Mouse (Mus musculus): ENCODE results near the gene Fbxl18. TPM values are rescaled to one million over a fixed set of nuclear protein-coding genes. Genes with fewer than 3 reads are reported as not detected.

Gene Fbxl18
- polyA plus RNA-seq, 1 experiment from 2014 or later = 14.5 TPM

DNA sequence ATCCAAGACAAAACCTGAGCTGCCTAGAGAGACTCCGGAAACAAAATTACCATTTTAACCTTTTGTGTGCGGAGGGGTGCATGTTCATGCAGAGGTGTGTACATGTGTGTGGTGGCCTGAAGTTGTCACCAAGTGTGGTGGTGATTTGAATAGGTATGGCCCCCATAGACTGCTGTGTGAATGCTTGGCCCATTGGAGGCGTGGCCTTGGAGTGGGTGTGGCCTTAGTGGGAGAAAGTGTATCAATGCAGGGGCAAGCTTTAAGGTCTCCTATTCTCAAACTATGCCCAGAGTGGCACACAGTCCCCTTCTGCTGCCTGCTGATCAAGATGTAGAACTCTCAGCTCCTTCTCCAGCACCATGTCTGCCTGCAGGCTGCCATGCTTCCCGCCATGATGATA lies 69.1 kb downstream of the Fbxl18 start:
- ATAC-seq = no peak
- WGBS = 81% methylated on average over 4 of the region's 4 CpGs
- H3K36me3 ChIP-seq (ENCODE audit: control insufficient read depth, insufficient read depth, low read length) = no peaks in the 10 kb centered on the region
- no peak overlapping the region for H3K27ac ChIP-seq (ENCODE audit: low read depth, low read length)
- H3K4me2 ChIP-seq (ENCODE audit: low read length) = no peak overlapping the region
- H3K4me3 ChIP-seq (ENCODE audit: low read depth, low read length) = no peak overlapping the region
- no peaks in the 10 kb centered on the region for H3K9me3 ChIP-seq (replicated peaks; ENCODE audit: control insufficient read depth, low read length)
- H3K9ac ChIP-seq (ENCODE audit: low read length) = no peak overlapping the region
- H3K4me1 ChIP-seq (ENCODE audit: control insufficient read depth, insufficient read depth, low read length) = peaks cover 20% of the 10 kb centered on the region
- DNase-seq (ENCODE audit: low spot score) = no peak
- H3K27me3 ChIP-seq (replicated peaks; ENCODE audit: control insufficient read depth, insufficient read depth, low read length) = no peaks in the 10 kb centered on the region

GRCm38 (mm10) chr5:142825665-142826064 lies 69.6 kb downstream of the Fbxl18 start:
- Histone ChIP-seq H3K9me3 (replicated peaks; ENCODE audit: control insufficient read depth, low read length) (no peaks in the 10 kb centered on the region), H3K27me3 (replicated peaks; ENCODE audit: control insufficient read depth, insufficient read depth, low read length) (no peaks in the 10 kb centered on the region), H3K4me3 (ENCODE audit: low read depth, low read length) (no peak overlapping the region), H3K4me1 (ENCODE audit: control insufficient read depth, insufficient read depth, low read length) (peaks cover 20% of the 10 kb centered on the region), H3K9ac (ENCODE audit: low read length) (no peak overlapping the region), H3K36me3 (ENCODE audit: control insufficient read depth, insufficient read depth, low read length) (no peaks in the 10 kb centered on the region), H3K27ac (ENCODE audit: low read depth, low read length) (no peak overlapping the region), H3K4me2 (ENCODE audit: low read length) (no peak overlapping the region)
- no peak for DNase-seq (ENCODE audit: low spot score)
- ATAC-seq = no peak
- WGBS = 77% methylated on average over 5 of the region's 5 CpGs

- Histone ChIP-seq H3K4me2 (ENCODE audit: low read length) (peak overlapping the region; percentile 96), H3K4me1 (ENCODE audit: control insufficient read depth, insufficient read depth, low read length) (peaks cover 20% of the 10 kb centered on the region), H3K36me3 (ENCODE audit: control insufficient read depth, insufficient read depth, low read length) (no peaks in the 10 kb centered on the region), H3K4me3 (ENCODE audit: low read depth, low read length) (no peak overlapping the region; the same call in 1 of the 2 replicates), H3K27ac (ENCODE audit: low read depth, low read length) (peak overlapping the region; percentile 100), H3K27me3 (replicated peaks; ENCODE audit: control insufficient read depth, insufficient read depth, low read length) (no peaks in the 10 kb centered on the region), H3K9ac (ENCODE audit: low read length) (peak overlapping the region; percentile 99; the same call in 1 of the 2 replicates), H3K9me3 (replicated peaks; ENCODE audit: control insufficient read depth, low read length) (no peaks in the 10 kb centered on the region)
- 26% methylated on average over 6 of the region's 6 CpGs for WGBS
- DNase-seq (ENCODE audit: low spot score) = no peak
- no peak for ATAC-seq
These were observed 71.1 kb downstream of the Fbxl18 start for GRCm38 (mm10) chr5:142824091-142824490.

DNA sequence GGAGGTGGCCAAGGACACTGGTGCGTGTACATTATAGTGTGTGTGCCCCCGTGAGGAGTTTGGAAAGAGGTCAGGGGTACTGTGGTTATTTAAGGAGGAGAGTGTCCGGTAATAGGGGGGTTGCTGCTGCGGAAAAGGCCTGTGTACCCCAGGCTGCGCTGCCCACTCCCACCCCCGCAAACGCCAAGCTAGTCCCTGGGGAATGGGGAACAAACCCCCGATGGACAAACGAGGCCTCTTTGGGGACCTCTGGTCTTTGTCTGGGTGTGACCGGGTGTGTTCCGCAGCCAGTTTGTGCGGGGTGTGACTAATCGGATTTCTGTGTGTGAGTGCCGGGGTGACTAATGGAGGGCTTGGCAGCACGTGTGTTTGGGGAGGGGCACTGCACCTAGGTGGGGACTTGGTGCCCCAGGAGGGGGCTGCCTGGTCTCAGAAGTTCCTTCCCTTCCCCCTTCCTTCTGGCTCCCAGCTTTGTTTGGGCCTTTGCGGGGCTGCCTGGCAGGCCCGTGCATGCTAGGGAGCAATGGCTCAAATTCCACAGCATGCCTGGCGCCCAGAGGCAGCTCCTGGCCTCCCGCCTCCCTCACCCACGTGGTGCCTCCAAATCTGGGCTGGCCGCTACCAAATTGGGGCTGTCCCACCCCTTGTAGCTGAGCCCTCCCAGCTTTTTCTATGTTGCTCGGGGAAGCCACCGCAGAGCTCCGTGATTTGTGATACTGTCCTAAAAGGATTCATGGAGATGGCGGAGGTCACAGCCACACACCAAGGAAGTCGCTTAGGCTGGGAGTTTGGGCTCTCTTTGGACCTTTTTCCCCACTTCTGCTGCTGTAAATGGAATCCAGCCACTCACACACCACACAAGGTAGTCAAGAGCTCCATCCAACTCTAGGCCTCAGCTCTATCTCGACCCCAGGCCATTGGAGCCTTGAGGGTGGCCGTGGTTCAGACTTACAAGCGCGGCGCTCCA lies 71.8 kb downstream of the Fbxl18 start:
- Histone ChIP-seq H3K27ac (ENCODE audit: low read depth, low read length) (peak overlapping the region; percentile 100), H3K36me3 (ENCODE audit: control insufficient read depth, insufficient read depth, low read length) (no peaks in the 10 kb centered on the region), H3K27me3 (replicated peaks; ENCODE audit: control insufficient read depth, insufficient read depth, low read length) (no peaks in the 10 kb centered on the region), H3K4me2 (ENCODE audit: low read length) (peak overlapping the region; percentile 96), H3K4me3 (ENCODE audit: low read depth, low read length) (peak overlapping the region; percentile 62), H3K9me3 (replicated peaks; ENCODE audit: control insufficient read depth, low read length) (no peaks in the 10 kb centered on the region), H3K9ac (ENCODE audit: low read length) (peak overlapping the region; percentile 99), H3K4me1 (ENCODE audit: control insufficient read depth, insufficient read depth, low read length) (peaks cover 20% of the 10 kb centered on the region)
- ATAC-seq (peak; percentile 47), DNase-seq (ENCODE audit: low spot score) (peak; percentile 91)
- 4% methylated on average over 31 of the region's 31 CpGs for WGBS

DNA sequence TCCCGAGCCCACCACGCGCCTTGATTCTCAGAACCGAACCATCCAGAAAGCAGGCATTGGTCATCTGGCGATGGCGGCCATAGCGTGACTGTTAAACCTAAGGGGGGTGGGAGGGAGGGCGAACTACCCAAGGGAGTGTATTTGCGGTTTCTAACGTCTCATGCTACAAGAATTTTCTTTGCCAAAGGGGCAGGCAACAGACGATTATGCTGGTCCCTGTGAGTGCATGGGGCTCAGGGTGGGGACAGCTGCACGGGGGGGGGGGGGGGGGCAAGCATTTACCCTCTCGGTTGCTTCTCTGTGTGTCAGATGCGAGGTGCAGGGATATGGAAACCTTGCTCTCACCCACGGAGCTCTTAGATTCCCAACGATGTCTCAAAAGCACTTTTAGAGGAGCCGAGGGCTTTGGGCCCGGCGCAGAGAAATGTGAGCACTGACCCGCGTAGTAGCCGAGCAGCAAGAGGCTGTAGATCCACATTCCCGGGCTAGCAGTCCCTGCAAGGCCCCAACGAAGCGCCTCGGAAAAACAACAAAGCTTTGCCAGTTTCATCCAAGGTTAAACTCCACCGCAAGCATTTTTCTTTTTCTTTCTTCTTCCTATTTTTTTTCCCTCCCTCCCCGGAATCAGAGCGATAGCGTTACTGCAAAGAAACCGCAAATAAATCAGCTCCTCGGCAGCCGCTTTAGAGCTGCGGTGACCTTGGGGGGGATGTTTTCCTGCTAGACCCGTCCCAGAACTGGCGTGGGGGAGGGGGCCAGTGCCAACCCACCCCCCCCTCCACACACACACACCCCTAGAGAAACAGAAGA lies 72.7 kb downstream of the Fbxl18 start:
- Histone ChIP-seq H3K4me3 (ENCODE audit: low read depth, low read length) (peak overlapping the region; percentile 62), H3K9ac (ENCODE audit: low read length) (peak overlapping the region; percentile 99), H3K4me2 (ENCODE audit: low read length) (peak overlapping the region; percentile 96), H3K27ac (ENCODE audit: low read depth, low read length) (peak overlapping the region; percentile 100), H3K36me3 (ENCODE audit: control insufficient read depth, insufficient read depth, low read length) (no peaks in the 10 kb centered on the region), H3K27me3 (replicated peaks; ENCODE audit: control insufficient read depth, insufficient read depth, low read length) (no peaks in the 10 kb centered on the region), H3K9me3 (replicated peaks; ENCODE audit: control insufficient read depth, low read length) (no peaks in the 10 kb centered on the region), H3K4me1 (ENCODE audit: control insufficient read depth, insufficient read depth, low read length) (peaks cover 20% of the 10 kb centered on the region)
- ATAC-seq (no peak), DNase-seq (ENCODE audit: low spot score) (peak; percentile 68)
- under 1% methylated on average over 36 of the region's 36 CpGs for WGBS

DNA sequence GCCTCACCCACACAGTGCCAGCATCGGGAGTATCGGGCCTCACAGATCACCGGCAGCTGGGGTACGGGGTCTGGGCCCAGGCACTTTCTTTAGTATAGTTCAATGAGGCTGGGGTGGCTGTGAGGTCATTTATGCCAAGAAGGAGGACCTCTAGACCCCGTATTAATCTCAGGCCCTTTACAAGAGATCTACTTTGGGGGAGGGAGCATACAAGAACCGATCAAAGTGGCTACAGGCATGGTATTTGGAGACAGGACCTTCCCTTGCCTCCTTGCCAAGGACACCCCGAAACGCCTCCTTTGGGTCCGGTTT lies 73.3 kb downstream of the Fbxl18 start:
- H3K9ac ChIP-seq (ENCODE audit: low read length) = peak overlapping the region; percentile 99
- H3K4me1 ChIP-seq (ENCODE audit: control insufficient read depth, insufficient read depth, low read length) = peaks cover 20% of the 10 kb centered on the region
- no peaks in the 10 kb centered on the region for H3K9me3 ChIP-seq (replicated peaks; ENCODE audit: control insufficient read depth, low read length)
- DNase-seq (ENCODE audit: low spot score) (no peak), ATAC-seq (no peak)
- no peaks in the 10 kb centered on the region for H3K27me3 ChIP-seq (replicated peaks; ENCODE audit: control insufficient read depth, insufficient read depth, low read length)
- H3K27ac ChIP-seq (ENCODE audit: low read depth, low read length) = peak overlapping the region; percentile 100
- WGBS = under 1% methylated on average over 9 of the region's 9 CpGs
- H3K36me3 ChIP-seq (ENCODE audit: control insufficient read depth, insufficient read depth, low read length) = no peaks in the 10 kb centered on the region
- peak overlapping the region; percentile 96 for H3K4me2 ChIP-seq (ENCODE audit: low read length)
- peak overlapping the region; percentile 62 for H3K4me3 ChIP-seq (ENCODE audit: low read depth, low read length)

DNA sequence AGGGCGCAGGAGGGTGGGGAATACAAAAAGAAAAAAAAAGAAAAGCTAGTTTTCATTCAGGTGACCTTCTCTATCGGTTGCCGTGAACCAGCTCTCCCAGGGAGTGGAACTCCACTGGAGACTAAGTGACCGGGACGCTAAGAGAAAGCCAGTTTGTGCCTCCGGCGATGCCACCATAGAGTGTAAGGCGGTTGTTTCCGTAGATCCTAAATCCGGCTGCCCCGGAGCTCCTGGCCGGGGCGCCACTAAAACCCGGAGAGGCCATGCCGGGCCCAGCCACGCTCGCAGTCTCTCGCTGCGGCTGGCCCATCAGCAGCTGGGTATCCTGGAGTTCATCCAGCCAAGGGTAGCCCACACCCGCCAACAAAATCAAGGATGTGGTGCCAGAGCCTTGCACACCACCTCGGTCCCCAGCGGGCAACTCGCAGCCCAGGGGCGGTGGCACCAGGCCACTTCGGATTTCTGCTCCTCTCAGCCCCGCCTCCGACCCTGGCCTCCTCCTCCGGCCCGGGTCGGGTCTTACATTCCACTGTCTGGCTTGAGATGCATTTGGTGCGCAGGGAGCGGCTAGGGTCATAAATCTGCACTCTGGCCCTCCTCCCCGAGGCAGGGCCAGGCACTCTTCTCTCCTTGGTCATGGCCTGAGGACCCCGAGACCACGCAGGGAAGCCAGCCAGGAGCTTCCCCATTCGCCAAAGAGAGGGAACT lies 73.8 kb downstream of the Fbxl18 start:
- peak overlapping the region; percentile 100 for H3K27ac ChIP-seq (ENCODE audit: low read depth, low read length)
- H3K27me3 ChIP-seq (replicated peaks; ENCODE audit: control insufficient read depth, insufficient read depth, low read length) = no peaks in the 10 kb centered on the region
- H3K4me2 ChIP-seq (ENCODE audit: low read length) = peak overlapping the region; percentile 96
- peak overlapping the region; percentile 99 for H3K9ac ChIP-seq (ENCODE audit: low read length)
- H3K4me1 ChIP-seq (ENCODE audit: control insufficient read depth, insufficient read depth, low read length) = peaks cover 20% of the 10 kb centered on the region
- no peaks in the 10 kb centered on the region for H3K9me3 ChIP-seq (replicated peaks; ENCODE audit: control insufficient read depth, low read length)
- ATAC-seq = peak; percentile 2; the same call in 1 of the 2 replicates
- under 1% methylated on average over 36 of the region's 36 CpGs for WGBS
- H3K36me3 ChIP-seq (ENCODE audit: control insufficient read depth, insufficient read depth, low read length) = no peaks in the 10 kb centered on the region
- H3K4me3 ChIP-seq (ENCODE audit: low read depth, low read length) = peak overlapping the region; percentile 62
- DNase-seq (ENCODE audit: low spot score) = peak; percentile 90

Data from forebrain, embryonic 14.5 days (tissue).